Mouse (Mus musculus): ENCODE data around the gene Ptchd3. TPM values are rescaled to one million over a fixed set of nuclear protein-coding genes. Genes with fewer than 3 reads are reported as not detected.

Ptchd3 gene
- polyA plus RNA-seq, 1 experiment = not detected

Other genes starting within 250 kb of the Ptchd3 start
- gene B3gntl1, start 157.1 kb upstream of the Ptchd3 start, polyA plus RNA-seq (2012; rRNA removed) = 5.2 and 7.1 TPM in 2 replicates
- 59.7 and 72.3 TPM in 2 replicates for gene Metrnl, start 128.7 kb upstream of the Ptchd3 start, polyA plus RNA-seq (2012; rRNA removed)

Data from large intestine, adult 2 months (tissue).